Mouse (Mus musculus) stomach, embryonic 16.5 days (tissue): ENCODE data around the gene Idh3g. TPM values are rescaled to one million over a fixed set of nuclear protein-coding genes. Genes with fewer than 3 reads are reported as not detected.

Experiments used
- ATAC-seq: fragments of 200-750 bp; cut with Nextera tagmentation; 2 replicates; pipeline ENCODE4 v1.8.0; 2017; ENCODE audit warnings: moderate number of reproducible peaks, moderate TSS enrichment; ENCODE audit not compliant: insufficient read depth, low FRiP score
- H3K27ac ChIP-seq: fragments of 300-500 bp; sonication (generic); 2 replicates; pipeline ENCODE4 v1.5.1; 2014; ENCODE audit warnings: low read length
- H3K27me3 ChIP-seq: fragments of 300-500 bp; sonication (generic); 2 replicates; pipeline ENCODE4 v1.6.1; 2014; ENCODE audit warnings: low read length, control low read depth, mixed read lengths; ENCODE audit not compliant: control insufficient read depth, insufficient read depth
- H3K36me3 ChIP-seq: fragments of 300-500 bp; sonication (generic); 2 replicates; pipeline ENCODE4 v1.6.1; 2014; ENCODE audit warnings: low read length; ENCODE audit not compliant: control insufficient read depth, insufficient read depth
- H3K4me1 ChIP-seq: fragments of 300-500 bp; sonication (generic); 2 replicates; pipeline ENCODE4 v1.6.1; 2014; ENCODE audit warnings: low read length, control low read depth, mixed read lengths; ENCODE audit not compliant: control insufficient read depth, insufficient read depth
- H3K4me2 ChIP-seq: fragments of 300-500 bp; sonication (generic); 2 replicates; pipeline ENCODE4 v1.6.1; 2014; ENCODE audit warnings: low read depth, low read length, mixed read lengths
- H3K4me3 ChIP-seq: fragments of 300-500 bp; sonication (generic); replicated peaks from 2 replicates; pipeline ENCODE4 v1.5.1; 2014; ENCODE audit warnings: mild to moderate bottlenecking, low read length
- H3K9ac ChIP-seq: fragments of 300-500 bp; sonication (generic); 2 replicates; pipeline ENCODE4 v1.6.1; 2014; ENCODE audit warnings: low read length
- H3K9me3 ChIP-seq: fragments of 300-500 bp; sonication (generic); replicated peaks from 2 replicates; pipeline ENCODE4 v1.6.1; 2016; ENCODE audit warnings: low read length, control low read depth; ENCODE audit not compliant: control insufficient read depth
- WGBS: fragments of 180-500 bp; shearing (Covaris S2); extraction: QIAGEN DNeasy Blood & Tissue Kit; methylation state at CpG from one replicate; pipeline ENCODE4 v1.1.7; 2014; 5-methylcytosine and 5-hydroxymethylcytosine counted together
- polyA plus RNA-seq: library from polyadenylated mRNA; unstranded; fragments of >200 nt; fragmentation: Nextera tagmentation; extraction: Ambion mirVana; gene quantifications from 2 replicates; pipeline ENCODE4 v1.2.1, GENCODE M21; 2015

The Idh3g gene
- polyA plus RNA-seq, 1 experiment from 2014 or later: 197 TPM

GRCm38 (mm10) chrX:73797511-73797910 lies 10.8 kb upstream of the Idh3g start:
- no peaks in the 10 kb centered on the region for H3K36me3 ChIP-seq
- no peaks in the 10 kb centered on the region for H3K27me3 ChIP-seq
- H3K9me3 ChIP-seq: no peaks in the 10 kb centered on the region
- no peak overlapping the region for H3K27ac ChIP-seq
- WGBS: 76% methylated on average over 2 of the region's 2 CpGs
- no peak overlapping the region for H3K4me2 ChIP-seq
- no peak overlapping the region for H3K4me3 ChIP-seq
- H3K4me1 ChIP-seq: no peaks in the 10 kb centered on the region
- no peak overlapping the region for H3K9ac ChIP-seq
- ATAC-seq: no peak

- no peak for ATAC-seq
- Histone ChIP-seq H3K27me3 (no peaks in the 10 kb centered on the region), H3K9me3 (no peaks in the 10 kb centered on the region), H3K4me2 (no peak overlapping the region), H3K27ac (no peak overlapping the region), H3K4me1 (peaks cover 3% of the 10 kb centered on the region; the same call in 1 of the 2 replicates), H3K36me3 (no peaks in the 10 kb centered on the region), H3K4me3 (no peak overlapping the region), H3K9ac (no peak overlapping the region)
- 38% methylated on average over 1 of the region's 1 CpGs for WGBS
These were observed 6.8 kb upstream of the Idh3g start for GRCm38 (mm10) chrX:73793505-73793904.

- Histone ChIP-seq H3K36me3 (no peaks in the 10 kb centered on the region), H3K4me1 (peaks cover 5% of the 10 kb centered on the region; the same call in 1 of the 2 replicates), H3K9ac (no peak overlapping the region), H3K4me2 (no peak overlapping the region), H3K4me3 (no peak overlapping the region), H3K27ac (no peak overlapping the region), H3K9me3 (no peaks in the 10 kb centered on the region), H3K27me3 (no peaks in the 10 kb centered on the region)
- no peak for ATAC-seq
These were observed 6.3 kb upstream of the Idh3g start for GRCm38 (mm10) chrX:73793039-73793438.

GRCm38 (mm10) chrX:73788501-73788900 lies 1.8 kb upstream of the Idh3g start:
- Histone ChIP-seq H3K9me3 (no peaks in the 10 kb centered on the region), H3K4me1 (peaks cover 12% of the 10 kb centered on the region), H3K9ac (peak overlapping the region; percentile 2), H3K4me3 (peak overlapping the region; percentile 67; the same call in 1 of the 2 replicates), H3K27me3 (no peaks in the 10 kb centered on the region), H3K36me3 (no peaks in the 10 kb centered on the region), H3K27ac (no peak overlapping the region), H3K4me2 (peak overlapping the region; percentile 56)
- ATAC-seq: no peak
- WGBS: 85% methylated on average over 1 of the region's 1 CpGs

GRCm38 (mm10) chrX:73787225-73787558 lies 495 bp upstream of the Idh3g start:
- Histone ChIP-seq H3K9me3 (no peaks in the 10 kb centered on the region), H3K4me2 (peak overlapping the region; percentile 56), H3K4me1 (peaks cover 12% of the 10 kb centered on the region), H3K9ac (peak overlapping the region; percentile 83), H3K4me3 (peak overlapping the region; percentile 67), H3K36me3 (no peaks in the 10 kb centered on the region), H3K27ac (peak overlapping the region; percentile 84), H3K27me3 (no peaks in the 10 kb centered on the region)
- peak; percentile 9 for ATAC-seq
- WGBS: 16% methylated on average over 21 of the region's 22 CpGs

- Histone ChIP-seq H3K9me3 (no peaks in the 10 kb centered on the region), H3K27ac (peak overlapping the region; percentile 92), H3K27me3 (no peaks in the 10 kb centered on the region), H3K4me3 (peak overlapping the region; percentile 67), H3K4me2 (peak overlapping the region; percentile 61), H3K4me1 (peaks cover 12% of the 10 kb centered on the region), H3K36me3 (no peaks in the 10 kb centered on the region), H3K9ac (peak overlapping the region; percentile 77)
- ATAC-seq: no peak
These were observed 1.0 kb downstream of the Idh3g start for GRCm38 (mm10) chrX:73785666-73786065.

GRCm38 (mm10) chrX:73782227-73782626 lies 4.5 kb downstream of the Idh3g start:
- Histone ChIP-seq H3K4me2 (no peak overlapping the region), H3K4me1 (peaks cover 7% of the 10 kb centered on the region; the same call in 1 of the 2 replicates), H3K9me3 (no peaks in the 10 kb centered on the region), H3K27me3 (no peaks in the 10 kb centered on the region), H3K27ac (no peak overlapping the region), H3K4me3 (no peak overlapping the region), H3K36me3 (0 out of 2 replicates have a peak, but pooled peaks cover 4% of the 10 kb centered on the region), H3K9ac (no peak overlapping the region)
- WGBS: 81% methylated on average over 3 of the region's 3 CpGs
- ATAC-seq: no peak

- H3K9me3 ChIP-seq: no peaks in the 10 kb centered on the region
These were observed 11.8 kb downstream of the Idh3g start for GRCm38 (mm10) chrX:73774802-73775483.

GRCm38 (mm10) chrX:73774168-73774760 lies 12.4 kb downstream of the Idh3g start, which contains the start of gene Srpk3:
Srpk3 (plus strand) TSS chrX:73774405.
- H3K9me3 ChIP-seq: no peaks in the 10 kb centered on the region
- H3K27ac ChIP-seq: peak within 1 kb of the TSS; percentile 62
- H3K4me1 ChIP-seq: peaks cover 5% of the 10 kb centered on the region; the same call in 1 of the 2 replicates
- 0 out of 2 replicates have a peak within 1 kb of the TSS, but pooled peaks have one; percentile 5 for H3K4me2 ChIP-seq
- no peak within 1 kb of the TSS for H3K4me3 ChIP-seq
- peak; percentile 39; the same call in 1 of the 2 replicates for ATAC-seq
- H3K9ac ChIP-seq: peak within 1 kb of the TSS; percentile 43; the same call in 1 of the 2 replicates
- H3K27me3 ChIP-seq: no peaks in the 10 kb centered on the region; the same call in 1 of the 2 replicates
- H3K36me3 ChIP-seq: peaks cover 4% of the 10 kb centered on the region; the same call in 1 of the 2 replicates
- WGBS: 36% methylated on average over 9 of the region's 9 CpGs

More at GRCm38 (mm10) chrX:73774802-73775483, 11.8 kb downstream of the Idh3g start:
- Histone ChIP-seq H3K4me3 (no peak overlapping the region), H3K4me2 (no peak overlapping the region), H3K27ac (peak overlapping the region; percentile 62), H3K4me1 (peaks cover 5% of the 10 kb centered on the region; the same call in 1 of the 2 replicates), H3K27me3 (no peaks in the 10 kb centered on the region; the same call in 1 of the 2 replicates), H3K9ac (peak overlapping the region; percentile 43; the same call in 1 of the 2 replicates), H3K36me3 (peaks cover 6% of the 10 kb centered on the region; the same call in 1 of the 2 replicates)
- ATAC-seq: peak; percentile 77
- WGBS: 68% methylated on average over 10 of the region's 10 CpGs
